Mouse (Mus musculus): ENCODE measurements around the gene Lmf2. TPM values are rescaled to one million over a fixed set of nuclear protein-coding genes. Genes with fewer than 3 reads are reported as not detected.

The Lmf2 gene
- polyA plus RNA-seq, 1 experiment from 2014 or later, result 24.0 TPM

DNA sequence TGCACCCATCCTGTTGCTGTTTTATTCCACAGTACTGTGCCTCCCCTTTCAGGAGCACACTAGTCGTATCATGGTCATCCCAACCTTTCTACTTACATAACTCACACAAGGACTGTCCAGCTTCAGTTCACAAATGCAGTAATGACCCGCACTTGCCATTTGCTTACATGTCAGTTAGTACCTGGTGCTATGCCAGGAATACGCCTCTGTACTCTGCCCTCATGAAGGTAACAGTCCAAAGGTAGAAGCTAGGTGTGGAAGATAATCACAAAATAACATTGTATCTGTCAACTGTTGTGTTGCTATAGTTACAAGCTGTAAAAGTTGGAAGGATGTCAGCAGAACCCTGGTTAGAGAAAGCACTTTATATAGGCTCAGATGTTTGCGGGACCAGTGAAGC is 41.4 kb upstream of the Lmf2 start:
- Histone ChIP-seq H3K27ac (ENCODE audit: low read depth) (peak overlapping the region; percentile 55), H3K9ac (replicated peaks) (no peak overlapping the region), H3K4me3 (ENCODE audit: low read depth, low read length) (no peak overlapping the region), H3K27me3 (ENCODE audit: insufficient read depth, low read length) (no peaks in the 10 kb centered on the region), H3K4me2 (ENCODE audit: low read depth, low read length) (no peak overlapping the region), H3K36me3 (replicated peaks; ENCODE audit: insufficient read depth, low read length) (no peaks in the 10 kb centered on the region), H3K9me3 (ENCODE audit: low read length) (no peaks in the 10 kb centered on the region), H3K4me1 (ENCODE audit: insufficient read depth) (no peaks in the 10 kb centered on the region; the same call in 1 of the 2 replicates)
- DNase-seq (peak; percentile 62), ATAC-seq (peak; percentile 98)
- 60% methylated on average over 4 of the region's 4 CpGs for WGBS (ENCODE audit: insufficient replicate concordance)
- TF ChIP-seq CTCF (IDR thresholded peaks at IDR 0.05; ENCODE audit: low read depth), result no peak
- TF ChIP-seq EP300 (IDR thresholded peaks at IDR 0.05; ENCODE audit: low read depth), result peak; percentile 70; the same call in 1 of the 2 replicates

DNA sequence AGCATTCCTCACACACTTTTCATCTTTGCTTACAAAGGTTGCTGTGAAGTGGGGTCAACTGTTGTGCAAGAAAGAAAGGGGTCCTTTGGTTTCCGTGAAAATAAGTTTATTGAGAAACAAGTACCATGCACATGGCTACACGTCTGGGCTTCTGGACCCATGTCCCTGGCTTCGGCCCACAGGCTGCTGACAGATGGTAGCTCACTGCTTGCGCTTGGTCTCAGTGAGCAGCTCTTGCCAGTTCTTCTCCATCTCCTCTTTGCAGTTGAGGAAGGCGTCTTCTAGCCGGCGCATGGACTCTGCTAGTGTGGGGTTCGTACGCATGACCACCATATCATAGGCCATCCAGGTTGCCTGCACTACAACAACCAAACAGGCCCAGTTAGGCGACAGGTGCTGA is 34.6 kb upstream of the Lmf2 start:
- Histone ChIP-seq H3K27ac (ENCODE audit: low read depth) (no peak overlapping the region), H3K4me1 (ENCODE audit: insufficient read depth) (no peaks in the 10 kb centered on the region), H3K4me3 (ENCODE audit: low read depth, low read length) (no peak overlapping the region), H3K27me3 (ENCODE audit: insufficient read depth, low read length) (no peaks in the 10 kb centered on the region), H3K9me3 (ENCODE audit: low read length) (no peaks in the 10 kb centered on the region), H3K36me3 (replicated peaks; ENCODE audit: insufficient read depth, low read length) (no peaks in the 10 kb centered on the region), H3K4me2 (ENCODE audit: low read depth, low read length) (no peak overlapping the region), H3K9ac (replicated peaks) (no peak overlapping the region)
- 88% methylated on average over 10 of the region's 10 CpGs for WGBS (ENCODE audit: insufficient replicate concordance)
- TF ChIP-seq EP300 (IDR thresholded peaks at IDR 0.05; ENCODE audit: low read depth) (no peak), CTCF (IDR thresholded peaks at IDR 0.05; ENCODE audit: low read depth) (no peak)
- no peak for DNase-seq
- no peak for ATAC-seq

DNA sequence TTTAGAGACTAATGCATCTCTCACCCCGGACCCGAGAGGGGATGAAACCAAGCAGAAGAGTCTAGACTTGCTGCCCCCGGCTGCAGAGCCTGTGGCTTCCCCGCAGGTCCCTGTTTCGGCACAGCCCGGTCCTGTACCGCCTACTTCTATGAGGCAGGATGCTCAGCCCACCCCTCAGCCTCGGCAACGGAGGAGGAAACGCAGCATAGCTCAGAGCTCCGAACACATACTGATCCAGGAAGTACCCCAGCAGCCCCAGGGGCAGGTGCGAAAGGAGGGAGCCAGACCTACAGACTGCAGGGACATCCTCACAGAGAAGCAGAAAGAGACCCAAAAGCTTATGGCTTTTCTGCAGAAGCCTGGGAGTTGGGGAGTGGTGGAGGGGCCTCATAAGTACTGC is 31.7 kb upstream of the Lmf2 start:
- Histone ChIP-seq H3K4me1 (ENCODE audit: insufficient read depth) (no peaks in the 10 kb centered on the region), H3K9me3 (ENCODE audit: low read length) (no peaks in the 10 kb centered on the region), H3K4me2 (ENCODE audit: low read depth, low read length) (no peak overlapping the region), H3K4me3 (ENCODE audit: low read depth, low read length) (no peak overlapping the region), H3K9ac (replicated peaks) (no peak overlapping the region), H3K27me3 (ENCODE audit: insufficient read depth, low read length) (no peaks in the 10 kb centered on the region), H3K27ac (ENCODE audit: low read depth) (no peak overlapping the region), H3K36me3 (replicated peaks; ENCODE audit: insufficient read depth, low read length) (no peaks in the 10 kb centered on the region)
- 29% methylated on average over 12 of the region's 12 CpGs for WGBS (ENCODE audit: insufficient replicate concordance)
- ATAC-seq, result no peak
- TF ChIP-seq EP300 (IDR thresholded peaks at IDR 0.05; ENCODE audit: low read depth) (no peak), CTCF (IDR thresholded peaks at IDR 0.05; ENCODE audit: low read depth) (no peak)
- DNase-seq, result no peak

DNA sequence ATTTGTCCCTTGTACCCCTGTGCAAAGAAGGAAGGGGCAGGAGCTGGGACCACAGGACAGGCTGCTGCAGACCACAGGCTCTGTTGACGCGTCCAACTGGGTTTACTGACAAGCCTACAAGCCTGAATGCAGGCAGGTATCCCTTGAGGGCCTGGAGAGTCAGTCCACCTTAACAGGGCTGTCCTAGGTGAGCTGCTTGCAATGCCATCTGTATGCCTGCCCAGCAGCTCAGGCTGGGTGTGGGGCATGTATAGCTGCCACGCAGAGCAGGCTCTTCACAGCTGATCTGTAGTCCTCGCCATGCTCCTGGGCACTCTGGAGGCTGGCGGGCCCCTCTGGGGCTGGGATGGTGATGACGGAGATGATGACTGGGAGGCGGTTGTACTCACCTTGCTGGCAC is 29.2 kb upstream of the Lmf2 start, which contains the start of gene Klhdc7b:
Gene Klhdc7b, plus strand, starts transcription at position 301 of the 400 bp plus-strand sequence.
- Histone ChIP-seq H3K9me3 (ENCODE audit: low read length) (no peaks in the 10 kb centered on the region), H3K27me3 (ENCODE audit: insufficient read depth, low read length) (no peaks in the 10 kb centered on the region), H3K27ac (ENCODE audit: low read depth) (no peak within 1 kb of the TSS), H3K4me2 (ENCODE audit: low read depth, low read length) (no peak within 1 kb of the TSS), H3K4me3 (ENCODE audit: low read depth, low read length) (no peak within 1 kb of the TSS), H3K36me3 (replicated peaks; ENCODE audit: insufficient read depth, low read length) (no peaks in the 10 kb centered on the region), H3K9ac (replicated peaks) (no peak within 1 kb of the TSS), H3K4me1 (ENCODE audit: insufficient read depth) (peaks cover 1% of the 10 kb centered on the region; the same call in 1 of the 2 replicates)
- DNase-seq, result no peak
- WGBS (ENCODE audit: insufficient replicate concordance), result 83% methylated on average over 7 of the region's 7 CpGs
- no peak for ATAC-seq
- TF ChIP-seq CTCF (IDR thresholded peaks at IDR 0.05; ENCODE audit: low read depth), result no peak

DNA sequence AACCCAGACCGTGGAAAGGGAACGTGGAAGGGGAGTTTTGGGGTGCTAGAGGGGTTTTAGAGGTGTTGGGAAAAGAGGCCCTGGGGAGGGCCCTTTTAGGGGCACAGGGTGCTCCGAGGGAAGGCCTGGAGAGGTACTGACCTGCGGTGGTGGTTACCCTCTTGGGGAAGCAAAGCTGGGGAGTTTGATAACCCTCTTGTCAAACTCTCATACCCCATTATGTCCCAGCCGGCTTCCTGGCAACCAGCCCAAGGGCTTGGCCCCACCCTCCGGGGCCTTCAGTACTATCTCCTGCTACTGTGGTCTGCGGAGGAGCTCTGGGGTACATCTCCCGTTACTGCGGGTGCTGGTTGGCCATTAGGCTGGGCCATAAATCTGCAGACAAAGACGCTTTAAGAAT is 24.0 kb upstream of the Lmf2 start:
- H3K27ac ChIP-seq (ENCODE audit: low read depth), result peak overlapping the region; percentile 22; the same call in 1 of the 2 replicates

DNA sequence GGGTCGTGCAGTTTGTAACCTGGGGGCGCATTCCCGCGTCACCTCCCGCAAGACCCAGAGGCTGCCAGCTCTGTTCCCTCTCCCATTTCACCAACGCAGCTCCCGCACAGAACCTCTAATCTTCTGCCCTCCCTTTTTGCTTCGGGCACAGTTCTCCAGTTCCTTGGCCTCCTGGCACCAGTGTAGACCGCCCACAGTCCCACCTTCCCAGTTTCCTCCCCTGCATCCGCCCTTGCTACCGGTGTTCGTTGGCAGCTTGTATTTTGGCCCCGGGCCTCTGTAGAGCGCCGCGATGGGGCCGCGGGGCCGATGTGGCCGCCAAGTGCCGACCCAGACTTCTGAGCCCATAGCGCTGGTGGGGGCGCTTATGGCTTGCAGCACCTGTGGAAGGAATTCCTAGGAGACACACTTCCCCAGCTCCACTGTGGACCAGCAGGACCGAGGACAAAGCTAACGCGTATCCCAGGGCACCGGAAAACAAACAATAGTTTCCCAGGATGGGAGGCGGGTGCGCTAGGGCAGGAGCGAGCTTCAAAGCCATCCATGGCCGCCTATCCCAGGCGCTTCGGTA is 23.5 kb upstream of the Lmf2 start, which contains the start of gene Odf3b:
Gene Odf3b, minus strand, starts transcription at position 452 of the 571 bp plus-strand sequence.
- Histone ChIP-seq H3K9ac (replicated peaks) (peak within 1 kb of the TSS; percentile 13), H3K27me3 (ENCODE audit: insufficient read depth, low read length) (peaks cover 27% of the 10 kb centered on the region), H3K4me2 (ENCODE audit: low read depth, low read length) (peak within 1 kb of the TSS; percentile 74), H3K9me3 (ENCODE audit: low read length) (no peaks in the 10 kb centered on the region), H3K27ac (ENCODE audit: low read depth) (peak within 1 kb of the TSS; percentile 22; the same call in 1 of the 2 replicates), H3K4me1 (ENCODE audit: insufficient read depth) (peaks cover 25% of the 10 kb centered on the region), H3K4me3 (ENCODE audit: low read depth, low read length) (peak within 1 kb of the TSS; percentile 36), H3K36me3 (replicated peaks; ENCODE audit: insufficient read depth, low read length) (no peaks in the 10 kb centered on the region)
- ATAC-seq, result peak; percentile 11; the same call in 1 of the 2 replicates
- DNase-seq, result peak; percentile 36
- 2% methylated on average over 33 of the region's 33 CpGs for WGBS (ENCODE audit: insufficient replicate concordance)
- TF ChIP-seq EP300 (IDR thresholded peaks at IDR 0.05; ENCODE audit: low read depth) (no peak), CTCF (IDR thresholded peaks at IDR 0.05; ENCODE audit: low read depth) (0 out of 2 replicates have a peak, but pooled peaks have one; percentile 2)

More for the DNA sequence above, 24.0 kb upstream of the Lmf2 start:
- Histone ChIP-seq H3K4me2 (ENCODE audit: low read depth, low read length) (peak overlapping the region; percentile 74), H3K9me3 (ENCODE audit: low read length) (no peaks in the 10 kb centered on the region), H3K9ac (replicated peaks) (peak overlapping the region; percentile 13; the same call in 1 of the 2 replicates), H3K27me3 (ENCODE audit: insufficient read depth, low read length) (peaks cover 27% of the 10 kb centered on the region), H3K36me3 (replicated peaks; ENCODE audit: insufficient read depth, low read length) (no peaks in the 10 kb centered on the region), H3K4me3 (ENCODE audit: low read depth, low read length) (peak overlapping the region; percentile 36), H3K4me1 (ENCODE audit: insufficient read depth) (peaks cover 22% of the 10 kb centered on the region)
- DNase-seq (peak; percentile 69), ATAC-seq (peak; percentile 31)
- no peak for TF ChIP-seq CTCF (IDR thresholded peaks at IDR 0.05; ENCODE audit: low read depth)
- no peak for TF ChIP-seq EP300 (IDR thresholded peaks at IDR 0.05; ENCODE audit: low read depth)
- WGBS (ENCODE audit: insufficient replicate concordance), result 7% methylated on average over 10 of the region's 10 CpGs

Data from liver, postnatal 0 days (tissue).